Mouse (Mus musculus): Measurements from ENCODE around the gene Gcnt2. TPM values are rescaled to one million over a fixed set of nuclear protein-coding genes. Genes with fewer than 3 reads are reported as not detected.

Gcnt2 gene
- polyA plus RNA-seq, 1 experiment: 57.5 TPM

GRCm38 (mm10) chr13:40932573-40932972 is 73.0 kb downstream of the Gcnt2 start:
- no peaks in the 10 kb centered on the region for H3K27me3 ChIP-seq (ENCODE audit: control insufficient read depth, insufficient read depth, low read length, poor library complexity, severe bottlenecking)
- peaks cover 28% of the 10 kb centered on the region for H3K36me3 ChIP-seq (ENCODE audit: control insufficient read depth, insufficient read depth, low read length, poor library complexity, severe bottlenecking)

DNA sequence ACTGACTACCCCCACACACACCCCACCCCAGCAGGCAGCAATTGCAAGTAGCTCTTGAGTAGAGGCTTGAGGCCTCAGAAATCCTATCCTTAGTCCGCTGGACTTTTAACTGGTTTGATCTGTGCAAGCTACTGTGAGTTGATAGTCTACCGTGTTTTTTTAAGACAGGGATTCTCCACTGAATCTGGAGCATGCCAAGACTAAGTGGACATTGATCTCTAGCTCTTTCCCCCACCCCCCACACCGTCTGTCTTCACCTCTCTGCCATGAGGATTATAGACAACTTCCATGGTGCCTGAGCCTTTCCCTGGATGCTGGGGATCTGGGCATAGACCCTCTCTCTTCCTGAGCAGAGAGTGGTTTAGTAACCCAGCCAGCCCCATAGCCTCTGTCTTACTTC is 74.8 kb downstream of the Gcnt2 start:
- Histone ChIP-seq H3K4me1 (ENCODE audit: control insufficient read depth, insufficient read depth, low read length) (peaks cover under 1% of the 10 kb centered on the region), H3K9ac (ENCODE audit: low read depth, poor library complexity, severe bottlenecking) (no peak overlapping the region), H3K27ac (ENCODE audit: insufficient read depth, low read length) (no peak overlapping the region), H3K36me3 (ENCODE audit: control insufficient read depth, insufficient read depth, low read length, poor library complexity, severe bottlenecking) (peaks cover 17% of the 10 kb centered on the region), H3K4me3 (ENCODE audit: low read depth, low read length) (no peak overlapping the region), H3K27me3 (ENCODE audit: control insufficient read depth, insufficient read depth, low read length, poor library complexity, severe bottlenecking) (no peaks in the 10 kb centered on the region), H3K9me3 (replicated peaks; ENCODE audit: control insufficient read depth, insufficient read depth, low read length, poor library complexity, severe bottlenecking) (peaks cover 8% of the 10 kb centered on the region)
- no peak for TF ChIP-seq CTCF (IDR thresholded peaks at IDR 0.05; ENCODE audit: low read depth, low read length)
- no peak for TF ChIP-seq EP300 (IDR thresholded peaks at IDR 0.05; ENCODE audit: insufficient read depth, low read depth, low read length)
- no peak for TF ChIP-seq POLR2A (IDR thresholded peaks at IDR 0.05; ENCODE audit: insufficient read depth, low read length)

More at GRCm38 (mm10) chr13:40932573-40932972, 73.0 kb downstream of the Gcnt2 start:
- Histone ChIP-seq H3K4me1 (ENCODE audit: control insufficient read depth, insufficient read depth, low read length) (no peaks in the 10 kb centered on the region), H3K27ac (ENCODE audit: insufficient read depth, low read length) (no peak overlapping the region), H3K4me3 (ENCODE audit: low read depth, low read length) (no peak overlapping the region), H3K9me3 (replicated peaks; ENCODE audit: control insufficient read depth, insufficient read depth, low read length, poor library complexity, severe bottlenecking) (peaks cover 8% of the 10 kb centered on the region), H3K9ac (ENCODE audit: low read depth, poor library complexity, severe bottlenecking) (no peak overlapping the region)
- TF ChIP-seq EP300 (IDR thresholded peaks at IDR 0.05; ENCODE audit: insufficient read depth, low read depth, low read length) (no peak), CTCF (IDR thresholded peaks at IDR 0.05; ENCODE audit: low read depth, low read length) (no peak), POLR2A (IDR thresholded peaks at IDR 0.05; ENCODE audit: insufficient read depth, low read length) (no peak)

DNA sequence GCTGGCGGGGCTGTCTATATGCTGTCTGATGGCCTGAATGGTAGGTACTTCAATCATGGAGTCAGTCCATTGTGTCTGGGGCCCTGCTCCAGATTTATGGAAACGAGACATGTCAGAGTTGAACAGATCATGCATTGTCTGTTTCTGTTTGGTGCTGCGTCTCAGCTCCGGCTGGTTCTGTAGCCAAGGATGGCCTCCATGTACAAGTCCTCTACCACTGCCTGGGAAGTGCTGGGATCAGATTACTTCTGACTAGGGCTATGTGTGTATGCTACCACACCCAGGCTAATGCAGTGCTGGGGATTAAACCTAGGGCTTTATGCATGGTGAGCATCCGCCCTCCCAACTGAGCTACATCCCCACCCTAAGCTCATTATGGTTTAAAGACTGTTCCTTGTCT is 78.0 kb downstream of the Gcnt2 start:
- Histone ChIP-seq H3K9me3 (replicated peaks; ENCODE audit: control insufficient read depth, insufficient read depth, low read length, poor library complexity, severe bottlenecking) (peaks cover 8% of the 10 kb centered on the region), H3K36me3 (ENCODE audit: control insufficient read depth, insufficient read depth, low read length, poor library complexity, severe bottlenecking) (peaks cover 15% of the 10 kb centered on the region), H3K27me3 (ENCODE audit: control insufficient read depth, insufficient read depth, low read length, poor library complexity, severe bottlenecking) (no peaks in the 10 kb centered on the region), H3K9ac (ENCODE audit: low read depth, poor library complexity, severe bottlenecking) (no peak overlapping the region), H3K4me1 (ENCODE audit: control insufficient read depth, insufficient read depth, low read length) (peaks cover 5% of the 10 kb centered on the region), H3K4me3 (ENCODE audit: low read depth, low read length) (no peak overlapping the region), H3K27ac (ENCODE audit: insufficient read depth, low read length) (peak overlapping the region; percentile 54)
- TF ChIP-seq CTCF (IDR thresholded peaks at IDR 0.05; ENCODE audit: low read depth, low read length) (no peak), EP300 (IDR thresholded peaks at IDR 0.05; ENCODE audit: insufficient read depth, low read depth, low read length) (no peak), POLR2A (IDR thresholded peaks at IDR 0.05; ENCODE audit: insufficient read depth, low read length) (no peak)

- peaks cover 14% of the 10 kb centered on the region for H3K36me3 ChIP-seq (ENCODE audit: control insufficient read depth, insufficient read depth, low read length, poor library complexity, severe bottlenecking)
- H3K9ac ChIP-seq (ENCODE audit: low read depth, poor library complexity, severe bottlenecking): no peak overlapping the region
- no peak for TF ChIP-seq EP300 (IDR thresholded peaks at IDR 0.05; ENCODE audit: insufficient read depth, low read depth, low read length)
- no peak for TF ChIP-seq POLR2A (IDR thresholded peaks at IDR 0.05; ENCODE audit: insufficient read depth, low read length)
- TF ChIP-seq CTCF (IDR thresholded peaks at IDR 0.05; ENCODE audit: low read depth, low read length): no peak
- no peak overlapping the region for H3K27ac ChIP-seq (ENCODE audit: insufficient read depth, low read length)
- H3K27me3 ChIP-seq (ENCODE audit: control insufficient read depth, insufficient read depth, low read length, poor library complexity, severe bottlenecking): no peaks in the 10 kb centered on the region
- no peak overlapping the region for H3K4me3 ChIP-seq (ENCODE audit: low read depth, low read length)
- H3K9me3 ChIP-seq (replicated peaks; ENCODE audit: control insufficient read depth, insufficient read depth, low read length, poor library complexity, severe bottlenecking): peaks cover 8% of the 10 kb centered on the region
- peaks cover 5% of the 10 kb centered on the region for H3K4me1 ChIP-seq (ENCODE audit: control insufficient read depth, insufficient read depth, low read length)
These were observed 79.2 kb downstream of the Gcnt2 start for GRCm38 (mm10) chr13:40938485-40939357.

DNA sequence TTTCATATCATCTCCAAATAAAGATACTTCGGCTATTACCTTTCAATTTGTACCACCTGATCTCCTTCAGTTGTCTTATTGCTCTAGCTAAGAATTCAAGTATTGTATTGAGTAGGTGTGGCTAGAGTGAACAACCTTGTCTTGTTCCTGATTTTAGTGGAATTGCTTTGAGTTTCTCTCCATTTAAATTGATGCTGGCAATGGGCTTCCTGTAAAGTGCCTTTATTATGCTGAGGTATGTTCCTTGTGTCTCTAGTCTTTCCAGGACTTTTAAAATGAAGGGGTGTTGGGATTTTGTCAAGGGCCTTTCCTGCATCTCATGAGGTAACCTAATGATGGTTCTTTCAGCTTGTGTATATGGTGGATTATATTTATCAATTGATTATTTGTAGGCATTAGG is 83.5 kb downstream of the Gcnt2 start:
- peak overlapping the region; percentile 27; the same call in 1 of the 2 replicates for H3K9ac ChIP-seq (ENCODE audit: low read depth, poor library complexity, severe bottlenecking)
- peaks cover 9% of the 10 kb centered on the region for H3K36me3 ChIP-seq (ENCODE audit: control insufficient read depth, insufficient read depth, low read length, poor library complexity, severe bottlenecking)
- H3K27me3 ChIP-seq (ENCODE audit: control insufficient read depth, insufficient read depth, low read length, poor library complexity, severe bottlenecking): no peaks in the 10 kb centered on the region

DNA sequence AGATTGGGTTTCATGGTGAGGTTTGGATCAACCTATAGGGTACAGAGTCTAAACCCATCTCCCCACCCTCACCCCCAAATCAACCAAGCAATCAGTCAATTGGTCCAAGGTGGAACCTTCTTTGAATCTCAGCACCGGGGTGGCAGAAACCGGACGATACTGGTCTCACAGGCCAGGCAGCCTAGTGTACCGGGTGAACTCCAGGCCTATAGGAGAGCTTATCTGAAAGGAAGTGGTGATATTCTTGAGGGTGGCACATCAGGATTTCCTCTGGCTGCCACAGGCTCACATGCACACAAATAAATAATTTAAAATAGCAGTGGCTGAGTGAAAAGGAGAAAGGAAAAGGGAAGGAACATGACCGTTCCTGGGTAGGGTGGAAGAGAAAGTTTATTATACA is 84.4 kb downstream of the Gcnt2 start:
- H3K36me3 ChIP-seq (ENCODE audit: control insufficient read depth, insufficient read depth, low read length, poor library complexity, severe bottlenecking): peaks cover 9% of the 10 kb centered on the region
- no peaks in the 10 kb centered on the region for H3K27me3 ChIP-seq (ENCODE audit: control insufficient read depth, insufficient read depth, low read length, poor library complexity, severe bottlenecking)
- H3K27ac ChIP-seq (ENCODE audit: insufficient read depth, low read length): peak overlapping the region; percentile 83
- no peak overlapping the region for H3K4me3 ChIP-seq (ENCODE audit: low read depth, low read length)
- TF ChIP-seq CTCF (IDR thresholded peaks at IDR 0.05; ENCODE audit: low read depth, low read length) (no peak), EP300 (IDR thresholded peaks at IDR 0.05; ENCODE audit: insufficient read depth, low read depth, low read length) (peak; percentile 28; the same call in 1 of the 2 replicates)
- peaks cover 12% of the 10 kb centered on the region for H3K4me1 ChIP-seq (ENCODE audit: control insufficient read depth, insufficient read depth, low read length)
- H3K9ac ChIP-seq (ENCODE audit: low read depth, poor library complexity, severe bottlenecking): peak overlapping the region; percentile 27
- no peaks in the 10 kb centered on the region for H3K9me3 ChIP-seq (replicated peaks; ENCODE audit: control insufficient read depth, insufficient read depth, low read length, poor library complexity, severe bottlenecking)

More for the DNA sequence above, 83.5 kb downstream of the Gcnt2 start:
- Histone ChIP-seq H3K4me3 (ENCODE audit: low read depth, low read length) (no peak overlapping the region), H3K27ac (ENCODE audit: insufficient read depth, low read length) (0 out of 2 replicates have a peak overlapping the region, but pooled peaks have one; percentile 83), H3K9me3 (replicated peaks; ENCODE audit: control insufficient read depth, insufficient read depth, low read length, poor library complexity, severe bottlenecking) (no peaks in the 10 kb centered on the region), H3K4me1 (ENCODE audit: control insufficient read depth, insufficient read depth, low read length) (peaks cover 12% of the 10 kb centered on the region)
- TF ChIP-seq POLR2A (IDR thresholded peaks at IDR 0.05; ENCODE audit: insufficient read depth, low read length) (no peak), CTCF (IDR thresholded peaks at IDR 0.05; ENCODE audit: low read depth, low read length) (no peak), EP300 (IDR thresholded peaks at IDR 0.05; ENCODE audit: insufficient read depth, low read depth, low read length) (no peak)

Measured in ES-Bruce4 (cell line).